Mouse (Mus musculus) lung, postnatal 0 days (tissue): ENCODE measurements around the gene Rab3c. TPM values are rescaled to one million over a fixed set of nuclear protein-coding genes. Genes with fewer than 3 reads are reported as not detected.

Source experiments
- ATAC-seq: fragments of 200-750 bp; cut with Nextera tagmentation; 2 replicates; pipeline ENCODE4 v1.8.0; 2017; ENCODE audit warnings: moderate library complexity
- DNase-seq: peaks from one replicate; pipeline ENCODE4 v3.0.0-alpha.2; 2016; ENCODE audit warnings: low spot score
- H3K27ac ChIP-seq: fragments of 300-500 bp; sonication (generic); 2 replicates; pipeline ENCODE4 v1.5.1; 2014; ENCODE audit warnings: antibody characterized with exemption, mild to moderate bottlenecking, low read length, mixed read lengths
- H3K27me3 ChIP-seq: fragments of 300-500 bp; sonication (generic); replicated peaks from 2 replicates; pipeline ENCODE4 v1.6.1; 2014; ENCODE audit warnings: low read length, mixed read lengths; ENCODE audit not compliant: insufficient read depth
- H3K36me3 ChIP-seq: fragments of 300-500 bp; sonication (generic); 2 replicates; pipeline ENCODE4 v1.6.1; 2014; ENCODE audit warnings: low read length, mixed read lengths; ENCODE audit not compliant: insufficient read depth
- H3K4me1 ChIP-seq: fragments of 300-500 bp; sonication (generic); 2 replicates; pipeline ENCODE4 v1.6.1; 2014; ENCODE audit warnings: antibody characterized with exemption, low read depth, low read length, mixed read lengths; ENCODE audit not compliant: insufficient read depth
- H3K4me2 ChIP-seq: fragments of 300-500 bp; sonication (generic); replicated peaks from 2 replicates; pipeline ENCODE4 v1.6.1; 2014; ENCODE audit warnings: low read depth, mild to moderate bottlenecking, low read length, moderate library complexity, mixed read lengths
- H3K4me3 ChIP-seq: fragments of 300-500 bp; sonication (generic); 2 replicates; pipeline ENCODE4 v1.5.1; 2014; ENCODE audit warnings: low read depth, low read length
- H3K9ac ChIP-seq: fragments of 300-500 bp; sonication (generic); replicated peaks from 2 replicates; pipeline ENCODE4 v1.6.1; 2014; ENCODE audit warnings: low read depth, mild to moderate bottlenecking
- H3K9me3 ChIP-seq: fragments of 300-500 bp; sonication (generic); 2 replicates; pipeline ENCODE4 v1.6.1; 2016; ENCODE audit warnings: low read length, mixed read lengths
- CTCF ChIP-seq: IDR thresholded peaks from 2 replicates; pipeline ENCODE4 v1.5.1; 2016; ENCODE audit warnings: antibody characterized with exemption, mild to moderate bottlenecking
- EP300 ChIP-seq: IDR thresholded peaks from 2 replicates; pipeline ENCODE4 v1.6.1; 2016; ENCODE audit warnings: antibody characterized with exemption, mild to moderate bottlenecking, control low read depth
- WGBS: fragments of 180-500 bp; shearing (Covaris S2); extraction: QIAGEN DNeasy Blood & Tissue Kit; methylation state at CpG from one replicate; pipeline ENCODE4 v1.1.7; 2014; 5-methylcytosine and 5-hydroxymethylcytosine counted together
- polyA plus RNA-seq: library from polyadenylated mRNA; unstranded; fragments of >200 nt; fragmentation: Nextera tagmentation; extraction: Ambion mirVana; gene quantifications from 2 replicates; pipeline ENCODE4 v1.2.1, GENCODE M21; 2015

Rab3c gene
- polyA plus RNA-seq, 1 experiment from 2014 or later = 2.8 TPM

- Histone ChIP-seq H3K9me3 (no peaks in the 10 kb centered on the region), H3K27me3 (no peaks in the 10 kb centered on the region), H3K27ac (no peak overlapping the region), H3K9ac (no peak overlapping the region), H3K4me3 (no peak overlapping the region), H3K36me3 (no peaks in the 10 kb centered on the region), H3K4me1 (no peaks in the 10 kb centered on the region), H3K4me2 (no peak overlapping the region)
- ATAC-seq (no peak), DNase-seq (no peak)
- TF ChIP-seq EP300 (no peak), CTCF (no peak)
- WGBS = 81% methylated on average over 7 of the region's 7 CpGs
Observed at GRCm38 (mm10) chr13:110219195-110219594, 61.6 kb downstream of the Rab3c start.

GRCm38 (mm10) chr13:110218497-110218896 lies 62.3 kb downstream of the Rab3c start:
- H3K27me3 ChIP-seq = no peaks in the 10 kb centered on the region
- ATAC-seq (no peak), DNase-seq (no peak)
- 60% methylated on average over 4 of the region's 4 CpGs for WGBS
- H3K27ac ChIP-seq = no peak overlapping the region
- no peak overlapping the region for H3K4me3 ChIP-seq
- TF ChIP-seq EP300 (no peak), CTCF (no peak)
- H3K4me2 ChIP-seq = no peak overlapping the region
- H3K9me3 ChIP-seq = no peaks in the 10 kb centered on the region
- H3K36me3 ChIP-seq = no peaks in the 10 kb centered on the region
- H3K9ac ChIP-seq = no peak overlapping the region
- no peaks in the 10 kb centered on the region for H3K4me1 ChIP-seq

- Histone ChIP-seq H3K4me2 (no peak overlapping the region), H3K4me3 (no peak overlapping the region), H3K4me1 (no peaks in the 10 kb centered on the region), H3K36me3 (no peaks in the 10 kb centered on the region), H3K9ac (no peak overlapping the region), H3K9me3 (no peaks in the 10 kb centered on the region), H3K27me3 (no peaks in the 10 kb centered on the region), H3K27ac (no peak overlapping the region)
- ATAC-seq (peak; percentile 83), DNase-seq (peak; percentile 67)
- 46% methylated on average over 8 of the region's 8 CpGs for WGBS
- TF ChIP-seq CTCF (no peak), EP300 (peak; percentile 88)
Observed at GRCm38 (mm10) chr13:110211526-110212075, 69.2 kb downstream of the Rab3c start.

DNA sequence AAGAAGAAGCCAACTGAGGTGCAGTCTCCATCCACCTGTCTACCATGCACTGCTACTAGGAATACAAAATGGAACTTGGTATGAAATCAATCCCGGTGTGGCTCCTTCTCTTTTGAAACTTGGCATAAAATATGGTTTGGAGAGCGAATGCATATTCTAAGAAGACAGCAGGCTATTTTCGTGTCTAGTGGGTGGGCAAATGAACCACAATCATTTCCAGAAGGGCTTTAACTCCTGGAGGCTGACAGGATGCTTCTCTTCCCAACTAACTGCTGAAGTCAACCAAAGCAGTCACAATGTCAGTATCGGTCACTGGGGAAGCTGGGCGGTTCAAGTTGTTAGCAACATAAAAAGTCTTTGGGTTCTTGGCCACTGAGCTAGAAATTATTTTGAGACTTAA lies 81.9 kb downstream of the Rab3c start:
- Histone ChIP-seq H3K9me3 (no peaks in the 10 kb centered on the region), H3K4me3 (no peak overlapping the region), H3K27me3 (no peaks in the 10 kb centered on the region), H3K27ac (no peak overlapping the region), H3K4me1 (no peaks in the 10 kb centered on the region), H3K36me3 (no peaks in the 10 kb centered on the region), H3K4me2 (no peak overlapping the region), H3K9ac (no peak overlapping the region)
- no peak for DNase-seq
- no peak for ATAC-seq
- TF ChIP-seq EP300 = no peak
- TF ChIP-seq CTCF = no peak
- 85% methylated on average over 5 of the region's 5 CpGs for WGBS

DNA sequence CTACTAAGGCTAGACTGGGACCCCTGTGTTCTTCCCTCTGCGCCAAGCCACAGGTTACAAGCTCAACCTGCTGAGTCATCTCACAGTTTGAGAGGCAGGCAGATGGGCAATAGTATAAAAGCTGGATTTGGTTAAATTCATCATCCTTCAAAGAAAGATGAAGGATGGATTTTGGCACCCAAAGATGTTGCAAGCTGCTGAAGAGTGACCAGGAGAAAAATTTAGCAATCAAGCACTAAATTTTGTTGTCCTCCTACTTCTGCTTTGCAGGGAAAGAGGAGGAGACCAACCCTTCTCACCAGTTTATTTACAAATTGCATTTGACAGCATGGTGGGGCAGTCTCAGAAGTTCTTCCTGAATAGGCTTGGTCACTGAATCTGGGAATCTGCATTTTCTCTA lies 90.8 kb downstream of the Rab3c start:
- no peak overlapping the region for H3K4me3 ChIP-seq
- DNase-seq = no peak
- H3K27me3 ChIP-seq = no peaks in the 10 kb centered on the region
- WGBS = 44% methylated on average over 1 of the region's 1 CpGs
- no peaks in the 10 kb centered on the region for H3K4me1 ChIP-seq
- no peak overlapping the region for H3K9ac ChIP-seq
- no peaks in the 10 kb centered on the region for H3K36me3 ChIP-seq
- H3K4me2 ChIP-seq = no peak overlapping the region
- no peak for ATAC-seq
- H3K9me3 ChIP-seq = no peaks in the 10 kb centered on the region
- H3K27ac ChIP-seq = no peak overlapping the region
- no peak for TF ChIP-seq CTCF
- no peak for TF ChIP-seq EP300

DNA sequence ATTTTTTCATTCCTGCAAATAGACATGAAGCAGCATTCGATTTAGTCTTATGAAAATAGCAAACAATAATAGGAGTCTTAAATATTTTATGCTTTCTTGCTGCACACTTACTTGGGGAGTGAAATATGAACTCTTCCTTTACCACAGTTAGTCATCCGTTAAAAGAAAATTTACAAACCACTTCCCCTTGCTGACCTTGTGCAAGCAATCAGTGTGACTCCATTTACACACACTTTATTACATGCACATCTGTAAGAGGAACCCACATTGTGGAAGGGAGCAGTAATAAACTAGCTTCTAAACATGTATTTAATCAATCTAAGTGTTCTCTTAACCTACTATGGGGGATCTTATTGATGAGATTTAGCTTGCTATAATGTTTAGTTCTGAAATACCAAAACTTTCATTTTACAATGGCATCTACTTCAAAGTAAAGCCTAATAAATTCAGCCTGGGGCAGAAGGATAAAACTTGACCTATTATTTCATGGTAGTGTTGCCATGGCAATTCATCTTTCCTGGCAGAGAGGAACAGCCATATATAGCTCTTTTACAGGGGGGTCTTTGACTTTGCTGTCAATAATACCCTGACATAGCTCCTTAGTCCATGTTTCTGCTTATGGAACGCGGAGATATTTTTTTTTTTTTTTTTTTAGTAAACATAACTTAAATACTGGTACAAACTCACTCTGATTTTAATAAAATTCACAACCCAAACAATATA lies 95.7 kb downstream of the Rab3c start:
- Histone ChIP-seq H3K9me3 (no peaks in the 10 kb centered on the region), H3K27me3 (no peaks in the 10 kb centered on the region), H3K4me3 (no peak overlapping the region), H3K4me1 (no peaks in the 10 kb centered on the region), H3K27ac (no peak overlapping the region), H3K4me2 (no peak overlapping the region), H3K36me3 (no peaks in the 10 kb centered on the region), H3K9ac (no peak overlapping the region)
- WGBS = 67% methylated on average over 4 of the region's 4 CpGs
- ATAC-seq (no peak), DNase-seq (peak; percentile 8)
- TF ChIP-seq CTCF (no peak), EP300 (no peak)
